8 mouse cellular contexts compared by ENCODE assay signal in the genomic region with DNA sequence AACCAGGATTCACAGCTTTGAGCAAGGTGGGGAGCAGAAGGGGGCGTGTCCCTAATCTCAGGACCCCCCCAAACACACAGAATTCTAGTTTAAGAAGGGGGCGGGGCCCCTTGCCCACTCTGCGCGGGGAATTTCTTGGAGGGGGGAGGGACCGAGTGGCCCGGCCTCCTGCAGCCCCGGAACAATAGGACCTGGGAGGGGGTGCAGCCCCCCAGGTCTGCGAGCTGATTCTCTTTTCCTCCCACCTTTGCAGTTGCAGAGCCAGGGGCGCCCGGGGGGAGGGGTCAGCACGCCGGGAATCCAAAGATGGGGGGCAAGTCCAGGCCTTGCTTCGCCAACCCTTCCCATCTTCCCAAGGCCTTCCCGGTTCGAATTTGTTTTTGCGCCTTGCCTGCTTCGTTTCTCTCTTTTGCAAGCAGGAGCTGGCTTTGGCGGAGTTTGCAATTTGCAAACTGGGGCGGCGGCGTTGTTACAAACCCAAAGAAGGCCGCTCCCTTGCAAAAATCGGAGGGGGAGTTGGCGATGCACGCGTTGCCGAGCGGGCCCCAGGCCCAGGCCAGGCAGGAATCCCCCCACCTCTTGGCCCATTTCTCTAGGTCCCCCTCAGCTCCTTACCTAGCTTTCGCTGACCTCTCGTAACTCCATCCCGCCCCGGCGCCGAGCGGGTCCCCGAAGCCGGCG. TPM values are rescaled to one million over a fixed set of nuclear protein-coding genes. Genes with fewer than 3 reads are reported as not detected.
A peak's percentile ranks its signal among the peaks of the same experiment; 100 is the strongest.
DNase-seq lines count a peak whose midpoint lies in the region; ATAC-seq and TF ChIP-seq lines count a peak whose summit lies in the region.

No protein-coding gene starts in this region.

- under 1% methylated on average over 37 of the region's 38 CpGs for WGBS in forebrain, embryonic 13.5 days
- WGBS in intestine, embryonic 14.5 days, result 1% methylated on average over 38 of the region's 38 CpGs
- WGBS in limb, embryonic 12.5 days, result 2% methylated on average over 38 of the region's 38 CpGs
- under 1% methylated on average over 38 of the region's 38 CpGs for WGBS in midbrain, embryonic 14.5 days

- H3K4me2 ChIP-seq in forebrain, embryonic 13.5 days, result peak overlapping the region; percentile 97
- peak overlapping the region; percentile 98 for H3K4me2 ChIP-seq in intestine, embryonic 14.5 days (ENCODE audit: low read length)
- peak overlapping the region; percentile 97 for H3K4me2 ChIP-seq in limb, embryonic 12.5 days
- H3K4me2 ChIP-seq in midbrain, embryonic 14.5 days (ENCODE audit: low read length), result peak overlapping the region; percentile 97

- intact Hi-C loops in gastrocnemius, adult 2 months (cut with DNase I), result loop anchor here (2.0 kb wide), 1 partner anchor 34 kb away; no protein-coding TSS in a partner anchor

- peak overlapping the region; percentile 77 for H3K4me3 ChIP-seq in gastrocnemius, adult 2 months
- peak overlapping the region; percentile 94 for H3K4me3 ChIP-seq in bone marrow macrophage, adult 2 months (ENCODE audit: insufficient read depth, low read length)
- H3K4me3 ChIP-seq in forebrain, embryonic 13.5 days, result peak overlapping the region; percentile 93
- peak overlapping the region; percentile 78 for H3K4me3 ChIP-seq in intestine, embryonic 14.5 days (ENCODE audit: low read depth, low read length)
- peak overlapping the region; percentile 86 for H3K4me3 ChIP-seq in limb, embryonic 12.5 days (replicated peaks)
- H3K4me3 ChIP-seq in midbrain, embryonic 14.5 days (replicated peaks; ENCODE audit: low read depth, low read length), result peak overlapping the region; percentile 76
- H3K4me3 ChIP-seq in testis, adult 2 months (ENCODE audit: control insufficient read depth, low read depth, low read length), result peak overlapping the region; percentile 83

- H3K36me3 ChIP-seq in forebrain, embryonic 13.5 days (ENCODE audit: poor library complexity, severe bottlenecking), result peaks cover 31% of the 10 kb centered on the region
- peaks cover 31% of the 10 kb centered on the region for H3K36me3 ChIP-seq in intestine, embryonic 14.5 days (ENCODE audit: control insufficient read depth, insufficient read depth, low read length)
- peaks cover 36% of the 10 kb centered on the region for H3K36me3 ChIP-seq in limb, embryonic 12.5 days
- H3K36me3 ChIP-seq in midbrain, embryonic 14.5 days (ENCODE audit: control insufficient read depth, insufficient read depth, low read length), result peaks cover 31% of the 10 kb centered on the region
- no peaks in the 10 kb centered on the region for H3K36me3 ChIP-seq in testis, adult 2 months (ENCODE audit: control insufficient read depth, insufficient read depth, low read length)

- no peak for DNase-seq in gastrocnemius, adult 2 months
- DNase-seq in gastrocnemius, adult 8-10 months (ENCODE audit: low spot score in 2 of 2), result no peak
- peak; percentile 79 for DNase-seq in intestine, embryonic 14.5 days (ENCODE audit: low spot score)
- DNase-seq in midbrain, embryonic 14.5 days, result peak; percentile 34

- H3K9ac ChIP-seq in forebrain, embryonic 13.5 days, result peak overlapping the region; percentile 93
- peak overlapping the region; percentile 80 for H3K9ac ChIP-seq in intestine, embryonic 14.5 days (ENCODE audit: low read length)
- peak overlapping the region; percentile 92 for H3K9ac ChIP-seq in limb, embryonic 12.5 days (replicated peaks)
- H3K9ac ChIP-seq in midbrain, embryonic 14.5 days (replicated peaks; ENCODE audit: low read length), result peak overlapping the region; percentile 87

- H3K27ac ChIP-seq in gastrocnemius, adult 2 months, result peak overlapping the region; percentile 97
- H3K27ac ChIP-seq in bone marrow macrophage, adult 2 months (ENCODE audit: insufficient read depth, low read depth, low read length), result peak overlapping the region; percentile 98
- H3K27ac ChIP-seq in forebrain, embryonic 13.5 days, result peak overlapping the region; percentile 100
- H3K27ac ChIP-seq in intestine, embryonic 14.5 days (ENCODE audit: low read depth), result peak overlapping the region; percentile 98
- H3K27ac ChIP-seq in limb, embryonic 12.5 days, result peak overlapping the region; percentile 99
- peak overlapping the region; percentile 97 for H3K27ac ChIP-seq in midbrain, embryonic 14.5 days (replicated peaks; ENCODE audit: low read depth, low read length)
- peak overlapping the region; percentile 78 for H3K27ac ChIP-seq in testis, adult 2 months (ENCODE audit: control insufficient read depth, insufficient read depth, low read depth, low read length)

- no peaks in the 10 kb centered on the region for H3K27me3 ChIP-seq in forebrain, embryonic 13.5 days
- no peaks in the 10 kb centered on the region for H3K27me3 ChIP-seq in intestine, embryonic 14.5 days (replicated peaks; ENCODE audit: control insufficient read depth, insufficient read depth, low read length)
- no peaks in the 10 kb centered on the region for H3K27me3 ChIP-seq in limb, embryonic 12.5 days
- H3K27me3 ChIP-seq in midbrain, embryonic 14.5 days (ENCODE audit: control insufficient read depth, insufficient read depth, low read length), result no peaks in the 10 kb centered on the region
- H3K27me3 ChIP-seq in testis, adult 2 months (ENCODE audit: control insufficient read depth, insufficient read depth, low read length), result no peaks in the 10 kb centered on the region

- no peak for TF ChIP-seq POLR2A in bone marrow macrophage, adult 2 months (IDR thresholded peaks at IDR 0.05; ENCODE audit: borderline replicate concordance, low read depth, low read length)
- no peak for TF ChIP-seq POLR2A in testis, adult 2 months (IDR thresholded peaks at IDR 0.05; ENCODE audit: control insufficient read depth, low read depth, low read length)

- TF ChIP-seq CTCF in gastrocnemius, adult 2 months (IDR thresholded peaks at IDR 0.05), result no peak
- no peak for TF ChIP-seq CTCF in bone marrow macrophage, adult 2 months (IDR thresholded peaks at IDR 0.05; ENCODE audit: low read depth, low read length)
- no peak for TF ChIP-seq CTCF in testis, adult 2 months (IDR thresholded peaks at IDR 0.05; ENCODE audit: control insufficient read depth, insufficient read depth, insufficient replicate concordance, low read depth, low read length)

- H3K9me3 ChIP-seq in forebrain, embryonic 13.5 days (replicated peaks), result no peaks in the 10 kb centered on the region
- H3K9me3 ChIP-seq in intestine, embryonic 14.5 days (ENCODE audit: control insufficient read depth, low read length), result no peaks in the 10 kb centered on the region
- H3K9me3 ChIP-seq in limb, embryonic 12.5 days, result no peaks in the 10 kb centered on the region
- no peaks in the 10 kb centered on the region for H3K9me3 ChIP-seq in midbrain, embryonic 14.5 days (ENCODE audit: control insufficient read depth, low read length)

- H3K4me1 ChIP-seq in bone marrow macrophage, adult 2 months (ENCODE audit: control insufficient read depth, insufficient read depth, low read length), result peaks cover 4% of the 10 kb centered on the region
- H3K4me1 ChIP-seq in forebrain, embryonic 13.5 days, result peaks cover 28% of the 10 kb centered on the region
- peaks cover 10% of the 10 kb centered on the region; the same call in 1 of the 2 replicates for H3K4me1 ChIP-seq in intestine, embryonic 14.5 days (replicated peaks; ENCODE audit: control insufficient read depth, insufficient read depth, low read length)
- H3K4me1 ChIP-seq in limb, embryonic 12.5 days (replicated peaks), result peaks cover 21% of the 10 kb centered on the region
- peaks cover 9% of the 10 kb centered on the region; the same call in 1 of the 2 replicates for H3K4me1 ChIP-seq in midbrain, embryonic 14.5 days (ENCODE audit: control insufficient read depth, insufficient read depth, low read length)
- peaks cover 25% of the 10 kb centered on the region for H3K4me1 ChIP-seq in testis, adult 2 months (ENCODE audit: control insufficient read depth, insufficient read depth, low read length)

- ATAC-seq in forebrain, embryonic 13.5 days, result no peak
- no peak for ATAC-seq in intestine, embryonic 14.5 days (replicated peaks; ENCODE audit: low FRiP score, low TSS enrichment, low read depth)
- no peak for ATAC-seq in limb, embryonic 12.5 days (ENCODE audit: insufficient number of reproducible peaks, insufficient read depth, low FRiP score, low TSS enrichment, low read depth)
- ATAC-seq in midbrain, embryonic 14.5 days (ENCODE audit: low FRiP score, low TSS enrichment), result no peak

RNA-seq across cellular contexts. Expression of a gene that starts 0.4 kb away (rescaled TPM):
- total RNA-seq in gastrocnemius, adult 2 months (2021), result 10 to 100 TPM; 12.8 to 16.1 TPM
- 10 to 100 TPM; 15.3 to 17.5 (median 15.9) TPM for total RNA-seq in gastrocnemius, adult 8-10 months (2022)
- polyA plus RNA-seq in bone marrow macrophage, adult 2 months (2012; ENCODE audit: insufficient read depth, insufficient read length, missing spikeins), result 19.3 and 22.5 TPM in 2 replicates
- 14.9 and 17.2 TPM in 2 replicates for polyA plus RNA-seq in forebrain, embryonic 13.5 days (2015; fragmentation: Nextera tagmentation; extraction: Ambion mirVana)
- 14.0 and 15.0 TPM in 2 replicates for polyA plus RNA-seq in intestine, embryonic 14.5 days (2014; fragmentation: Nextera tagmentation; extraction: Ambion mirVana)
- 15.0 and 16.2 TPM in 2 replicates for polyA plus RNA-seq in limb, embryonic 12.5 days (2016; fragmentation: Nextera tagmentation; extraction: Ambion mirVana)
- 19.5 and 21.4 TPM in 2 replicates for polyA plus RNA-seq in midbrain, embryonic 14.5 days (2014; fragmentation: Nextera tagmentation; extraction: Ambion mirVana)
- polyA plus RNA-seq in testis, adult 2 months (2012; rRNA removed), result 3.4 and 3.5 TPM in 2 replicates

RNA-seq across cellular contexts. Expression of a gene that starts 9.9 kb away (rescaled TPM):
- total RNA-seq in gastrocnemius, adult 2 months (2021), result 10 to 100 TPM; 30.2 to 32.9 TPM
- total RNA-seq in gastrocnemius, adult 8-10 months (2022), result 10 to 100 TPM; 24.5 to 31.0 (median 28.2) TPM
- polyA plus RNA-seq in bone marrow macrophage, adult 2 months (2012; ENCODE audit: insufficient read depth, insufficient read length, missing spikeins), result 68.2 and 68.9 TPM in 2 replicates
- 52.7 and 58.5 TPM in 2 replicates for polyA plus RNA-seq in forebrain, embryonic 13.5 days (2015; fragmentation: Nextera tagmentation; extraction: Ambion mirVana)
- polyA plus RNA-seq in intestine, embryonic 14.5 days (2014; fragmentation: Nextera tagmentation; extraction: Ambion mirVana), result 57.2 and 63.0 TPM in 2 replicates
- 60.6 and 69.7 TPM in 2 replicates for polyA plus RNA-seq in limb, embryonic 12.5 days (2016; fragmentation: Nextera tagmentation; extraction: Ambion mirVana)
- polyA plus RNA-seq in midbrain, embryonic 14.5 days (2014; fragmentation: Nextera tagmentation; extraction: Ambion mirVana), result 55.3 and 65.9 TPM in 2 replicates
- 115 and 123 TPM in 2 replicates for polyA plus RNA-seq in testis, adult 2 months (2012; rRNA removed)

RNA-seq across cellular contexts. Expression of a gene that starts 10.2 kb away (rescaled TPM):
- 10 to 100 TPM in 1 of 2 experiments, 1 to 10 TPM in 1; 8.1 to 11.0 TPM for total RNA-seq in gastrocnemius, adult 2 months (2021)
- 10 to 100 TPM in 2 of 4 experiments, 1 to 10 TPM in 2; 7.2 to 13.3 (median 10.6) TPM for total RNA-seq in gastrocnemius, adult 8-10 months (2022)
- polyA plus RNA-seq in bone marrow macrophage, adult 2 months (2012; ENCODE audit: insufficient read depth, insufficient read length, missing spikeins), result 22.9 and 23.6 TPM in 2 replicates
- 14.7 and 14.8 TPM in 2 replicates for polyA plus RNA-seq in forebrain, embryonic 13.5 days (2015; fragmentation: Nextera tagmentation; extraction: Ambion mirVana)
- 21.8 and 24.0 TPM in 2 replicates for polyA plus RNA-seq in intestine, embryonic 14.5 days (2014; fragmentation: Nextera tagmentation; extraction: Ambion mirVana)
- polyA plus RNA-seq in limb, embryonic 12.5 days (2016; fragmentation: Nextera tagmentation; extraction: Ambion mirVana), result 21.2 and 21.7 TPM in 2 replicates
- polyA plus RNA-seq in midbrain, embryonic 14.5 days (2014; fragmentation: Nextera tagmentation; extraction: Ambion mirVana), result 10.1 and 12.2 TPM in 2 replicates
- polyA plus RNA-seq in testis, adult 2 months (2012; rRNA removed), result 27.3 and 27.9 TPM in 2 replicates

RNA-seq across cellular contexts. Expression of a gene that starts 34.6 kb away (rescaled TPM):
- total RNA-seq in gastrocnemius, adult 2 months (2021), result 10 to 100 TPM; 22.6 to 25.5 TPM
- total RNA-seq in gastrocnemius, adult 8-10 months (2022), result 10 to 100 TPM; 20.1 to 25.7 (median 21.3) TPM
- 119 and 123 TPM in 2 replicates for polyA plus RNA-seq in bone marrow macrophage, adult 2 months (2012; ENCODE audit: insufficient read depth, insufficient read length, missing spikeins)
- 9.4 and 10.2 TPM in 2 replicates for polyA plus RNA-seq in forebrain, embryonic 13.5 days (2015; fragmentation: Nextera tagmentation; extraction: Ambion mirVana)
- polyA plus RNA-seq in intestine, embryonic 14.5 days (2014; fragmentation: Nextera tagmentation; extraction: Ambion mirVana), result 69.1 and 70.2 TPM in 2 replicates
- 20.8 and 21.4 TPM in 2 replicates for polyA plus RNA-seq in limb, embryonic 12.5 days (2016; fragmentation: Nextera tagmentation; extraction: Ambion mirVana)
- 9.7 and 13.2 TPM in 2 replicates for polyA plus RNA-seq in midbrain, embryonic 14.5 days (2014; fragmentation: Nextera tagmentation; extraction: Ambion mirVana)
- polyA plus RNA-seq in testis, adult 2 months (2012; rRNA removed), result 43.4 and 44.2 TPM in 2 replicates

RNA-seq across cellular contexts. Expression of a gene that starts 36.2 kb away (rescaled TPM):
- total RNA-seq in gastrocnemius, adult 2 months (2021), result 10 to 100 TPM; 41.7 to 44.3 TPM
- 10 to 100 TPM; 43.2 to 50.7 (median 48.4) TPM for total RNA-seq in gastrocnemius, adult 8-10 months (2022)
- 44.3 and 47.3 TPM in 2 replicates for polyA plus RNA-seq in bone marrow macrophage, adult 2 months (2012; ENCODE audit: insufficient read depth, insufficient read length, missing spikeins)
- polyA plus RNA-seq in forebrain, embryonic 13.5 days (2015; fragmentation: Nextera tagmentation; extraction: Ambion mirVana), result 35.8 and 38.9 TPM in 2 replicates
- polyA plus RNA-seq in intestine, embryonic 14.5 days (2014; fragmentation: Nextera tagmentation; extraction: Ambion mirVana), result 45.3 and 49.4 TPM in 2 replicates
- 42.1 and 46.9 TPM in 2 replicates for polyA plus RNA-seq in limb, embryonic 12.5 days (2016; fragmentation: Nextera tagmentation; extraction: Ambion mirVana)
- polyA plus RNA-seq in midbrain, embryonic 14.5 days (2014; fragmentation: Nextera tagmentation; extraction: Ambion mirVana), result 60.6 and 61.2 TPM in 2 replicates
- 25.1 and 27.4 TPM in 2 replicates for polyA plus RNA-seq in testis, adult 2 months (2012; rRNA removed)

Comparison
In these comparisons a context has a peak if more than half of its experiments do, and no peak if none do; other contexts are left out.
1. DNase-seq: peak in intestine, embryonic 14.5 days (single experiment) and midbrain, embryonic 14.5 days (single experiment); none in gastrocnemius, adult 2 months (single experiment) and gastrocnemius, adult 8-10 months (0 of 2).
2. Peak in every context shown above with its lines, with median percentiles within 50 percentile points of each other: H3K27ac ChIP-seq, H3K4me3 ChIP-seq, H3K4me2 ChIP-seq and H3K9ac ChIP-seq.